9 mouse cellular contexts compared by ENCODE assay signal in the genomic region with DNA sequence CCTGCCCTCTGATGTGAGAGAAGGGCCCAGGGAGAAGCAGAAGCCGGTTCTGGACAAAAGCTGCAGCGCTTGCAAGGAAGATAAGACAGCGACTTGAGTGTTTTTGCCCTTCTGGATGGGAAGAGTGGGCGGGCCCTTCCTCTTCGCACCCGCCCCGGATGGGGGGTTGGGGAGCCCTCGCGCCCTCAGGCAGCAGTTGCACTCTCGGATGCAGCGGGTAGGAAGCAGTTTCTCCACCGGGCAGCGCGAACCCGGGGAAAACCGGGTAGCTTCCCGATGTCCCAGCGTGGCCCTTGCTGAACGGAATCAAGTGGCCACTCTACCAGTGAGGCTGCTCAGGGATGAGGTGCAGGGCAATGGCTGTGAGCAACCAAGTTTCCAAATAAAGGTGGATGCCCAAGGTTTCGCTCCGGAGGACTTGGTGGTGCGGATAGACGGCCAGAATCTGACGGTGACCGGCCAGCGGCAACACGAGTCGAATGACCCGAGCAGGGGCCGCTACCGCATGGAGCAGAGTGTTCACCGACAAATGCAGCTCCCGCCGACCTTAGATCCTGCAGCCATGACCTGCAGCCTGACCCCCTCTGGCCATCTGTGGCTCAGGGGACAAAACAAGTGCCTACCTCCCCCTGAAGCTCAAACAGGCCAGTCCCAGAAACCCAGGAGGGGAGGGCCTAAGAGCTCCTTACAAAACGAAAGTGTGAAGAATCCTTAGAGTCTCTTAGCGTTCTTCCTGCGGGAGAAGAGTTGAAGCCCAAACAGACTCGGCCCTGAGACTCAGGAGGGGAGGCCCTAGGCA. TPM values are rescaled to one million over a fixed set of nuclear protein-coding genes. Genes with fewer than 3 reads are reported as not detected.
DNase-seq lines count a peak whose midpoint lies in the region; ATAC-seq and TF ChIP-seq lines count a peak whose summit lies in the region.
"Had no signal": no experiment of that assay in that cellular context is flagged by ENCODE, and none has a peak within 500 bp of the region (broad histone marks: within the 10 kb centered on the region; RNA-seq: fewer than 3 reads in every experiment).

Gene Hspb9 (plus strand): TSS at position 116 of the 799 bp plus-strand sequence.

- peak within 1 kb of the TSS; percentile 8; the same call in 1 of the 2 replicates for H3K4me3 ChIP-seq in hindbrain, embryonic 16.5 days (ENCODE audit: low read length)
- H3K4me3 ChIP-seq in liver, adult 2 months (ENCODE audit: insufficient read depth, low read depth, low read length) = peak within 1 kb of the TSS; percentile 34
- H3K4me3 ChIP-seq in midbrain, embryonic 15.5 days = no peak within 1 kb of the TSS

- peaks cover 36% of the 10 kb centered on the region for H3K36me3 ChIP-seq in hindbrain, embryonic 16.5 days (ENCODE audit: control insufficient read depth, insufficient read depth, low read length)
- H3K36me3 ChIP-seq in liver, adult 2 months (ENCODE audit: control insufficient read depth, insufficient read depth, low read length) = peaks cover 14% of the 10 kb centered on the region
- H3K36me3 ChIP-seq in midbrain, embryonic 15.5 days (replicated peaks) = peaks cover 32% of the 10 kb centered on the region

- peak within 1 kb of the TSS; percentile 29 for H3K4me2 ChIP-seq in hindbrain, embryonic 16.5 days (ENCODE audit: low read length)
- peak within 1 kb of the TSS; percentile 23; the same call in 1 of the 2 replicates for H3K4me2 ChIP-seq in midbrain, embryonic 15.5 days

- no peak for TF ChIP-seq CTCF in brain, embryonic 14.5 days (IDR thresholded peaks at IDR 0.05; ENCODE audit: borderline replicate concordance, extremely low read depth, insufficient read depth, insufficient read length)
- TF ChIP-seq CTCF in liver, adult 2 months (IDR thresholded peaks at IDR 0.05; ENCODE audit: low read depth, low read length) = no peak

- peak; percentile 27 to 53 for DNase-seq in cerebellum, postnatal 25 days
- no peak for DNase-seq in cerebellum, postnatal 36 days
- DNase-seq in brain, embryonic 14.5 days (ENCODE audit: low read depth) = peak; percentile 50
- peak; percentile 57 for DNase-seq in gastrocnemius, postnatal 10 days
- DNase-seq in liver, adult 2 months (ENCODE audit: extremely low read depth, low read depth, low spot score) = no peak
- peak; percentile 81 to 83 for DNase-seq in spleen, postnatal 36 days (ENCODE audit: low spot score in 2 of 2)

- TF ChIP-seq POLR2A in brain, embryonic 14.5 days (IDR thresholded peaks at IDR 0.05; ENCODE audit: borderline replicate concordance, extremely low read depth, insufficient read depth, insufficient read length, poor library complexity, severe bottlenecking) = no peak
- TF ChIP-seq POLR2A in liver, adult 2 months (IDR thresholded peaks at IDR 0.05; ENCODE audit: extremely low read depth, insufficient read depth, low read length) = peak; percentile 60; the same call in 1 of the 2 replicates

- peaks cover 17% of the 10 kb centered on the region for H3K4me1 ChIP-seq in hindbrain, embryonic 16.5 days (ENCODE audit: control insufficient read depth, insufficient read depth, low read depth, low read length)
- peaks cover 5% of the 10 kb centered on the region for H3K4me1 ChIP-seq in liver, adult 2 months (ENCODE audit: control insufficient read depth, insufficient read depth, low read length)
- peaks cover 21% of the 10 kb centered on the region for H3K4me1 ChIP-seq in midbrain, embryonic 15.5 days

- ATAC-seq in hindbrain, embryonic 16.5 days = no peak
- no peak for ATAC-seq in midbrain, embryonic 15.5 days (replicated peaks)

- peak within 1 kb of the TSS; percentile 51 for H3K9ac ChIP-seq in hindbrain, embryonic 16.5 days (ENCODE audit: low read depth, low read length)
- peak within 1 kb of the TSS; percentile 64 for H3K9ac ChIP-seq in liver, adult 2 months (ENCODE audit: low read depth, low read length)
- H3K9ac ChIP-seq in midbrain, embryonic 15.5 days = peak within 1 kb of the TSS; percentile 12; the same call in 1 of the 2 replicates

- H3K27ac ChIP-seq in hindbrain, embryonic 16.5 days (ENCODE audit: low read depth, low read length) = peak within 1 kb of the TSS; percentile 44; the same call in 1 of the 2 replicates
- peak within 1 kb of the TSS; percentile 53 for H3K27ac ChIP-seq in liver, adult 2 months (replicated peaks; ENCODE audit: insufficient read depth, low read depth, low read length)
- peak within 1 kb of the TSS; percentile 10; the same call in 1 of the 2 replicates for H3K27ac ChIP-seq in midbrain, embryonic 15.5 days

- H3K9me3 ChIP-seq in hindbrain, embryonic 16.5 days (ENCODE audit: control insufficient read depth, low read length) = no peaks in the 10 kb centered on the region
- H3K9me3 ChIP-seq in midbrain, embryonic 15.5 days = no peaks in the 10 kb centered on the region

- no peaks in the 10 kb centered on the region for H3K27me3 ChIP-seq in hindbrain, embryonic 16.5 days (replicated peaks; ENCODE audit: control insufficient read depth, insufficient read depth, low read length)
- no peaks in the 10 kb centered on the region for H3K27me3 ChIP-seq in liver, adult 2 months (ENCODE audit: control insufficient read depth, insufficient read depth, low read length)
- no peaks in the 10 kb centered on the region for H3K27me3 ChIP-seq in midbrain, embryonic 15.5 days (replicated peaks)

- peaks cover 7% of the 10 kb centered on the region; the same call in 1 of the 2 replicates for H3K79me2 ChIP-seq in liver, adult 2 months (ENCODE audit: control insufficient read depth, insufficient read depth, low read length)

- 9% methylated on average over 38 of the region's 38 CpGs for whole genome bisulfite sequencing in hindbrain, embryonic 16.5 days
- WGBS in liver, adult 2 months = 39% methylated on average over 38 of the region's 38 CpGs
- 8% methylated on average over 38 of the region's 38 CpGs for WGBS in midbrain, embryonic 15.5 days

RNA-seq across cellular contexts. Expression of gene Hspb9, which starts in this region (rescaled TPM):
- not detected in 2 replicates for polyA plus RNA-seq in brain, embryonic 14.5 days (2012; rRNA removed)
- total RNA-seq in gastrocnemius, postnatal 10 days (2021) = not detected
- polyA plus RNA-seq in hindbrain, embryonic 16.5 days (2015; fragmentation: Nextera tagmentation; extraction: Ambion mirVana) = 0.34 TPM in 1 of 2 replicates, not detected in the other
- total RNA-seq in liver, adult 2 months (2014; rRNA removed) = not detected in 2 replicates
- polyA plus RNA-seq in liver, adult 2 months (2012; rRNA removed) = not detected in 2 replicates
- polyA plus RNA-seq in midbrain, embryonic 15.5 days (2015; fragmentation: Nextera tagmentation; extraction: Ambion mirVana) = not detected in 2 replicates
- total RNA-seq: left cerebral cortex, postnatal 10 days had no signal

Comparison
In these comparisons a context has a peak if more than half of its experiments do, and no peak if none do; other contexts are left out.
1. DNase-seq: peak in cerebellum, postnatal 25 days (2 of 2) and spleen, postnatal 36 days (2 of 2); none in cerebellum, postnatal 36 days (0 of 2) and liver, adult 2 months (single experiment).
2. Peak in DNase-seq in brain, embryonic 14.5 days; RNA of the gene not detected or under 1 TPM.
3. Peak in DNase-seq in gastrocnemius, postnatal 10 days; RNA of the gene not detected or under 1 TPM.
4. H3K9ac ChIP-seq: peak in every context shown above with its lines; median percentile 64 in liver, adult 2 months; 51 in hindbrain, embryonic 16.5 days; 12 in midbrain, embryonic 15.5 days.
5. Peak in every context shown above with its lines, with median percentiles within 50 percentile points of each other: H3K27ac ChIP-seq.